Mouse (Mus musculus): Measurements from ENCODE around the gene Arl16.
"Not testable (repeated sequence)": the region's sequence is repeated elsewhere in the genome, so short reads cannot be mapped to it uniquely, and the experiment has no call there.

The Arl16 gene

DNA sequence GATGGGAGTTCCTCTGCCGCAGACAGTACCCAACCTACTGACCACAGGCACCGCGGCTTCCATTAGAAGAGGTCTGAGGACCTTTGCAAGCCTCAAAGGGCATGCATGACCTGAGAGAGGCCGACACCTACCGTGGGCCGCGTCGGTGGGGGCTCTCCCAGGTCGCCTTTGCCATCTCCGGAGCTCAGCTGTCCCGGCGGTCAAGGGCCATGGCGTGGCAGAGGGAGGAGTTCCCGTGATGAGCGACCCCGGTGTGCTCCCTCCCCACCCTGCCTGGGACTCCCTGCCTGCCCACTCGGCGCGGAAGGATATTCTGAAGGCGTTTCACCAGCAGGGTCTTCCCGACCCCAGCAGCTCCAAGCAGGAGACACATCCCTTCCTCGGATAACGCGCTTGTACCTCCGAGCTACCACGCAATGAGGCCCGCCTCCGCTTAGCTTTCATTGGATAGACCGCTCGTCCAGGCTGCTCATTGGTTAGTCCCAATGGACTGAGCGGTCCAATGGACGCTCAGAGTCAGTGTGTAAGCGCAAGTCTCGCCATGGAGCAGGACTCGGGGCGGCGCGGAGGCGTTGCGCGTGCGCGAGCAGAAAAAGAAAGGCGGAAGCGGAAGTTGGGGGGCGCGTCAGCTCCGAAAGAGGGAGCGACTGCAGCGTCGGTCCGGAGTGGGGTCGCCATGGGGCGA, at the start of gene Arl16:
Gene Arl16 (minus strand): TSS at position 557 of the 685 bp plus-strand sequence.
- DNase-seq, result peak; percentile 93 to 96

DNA sequence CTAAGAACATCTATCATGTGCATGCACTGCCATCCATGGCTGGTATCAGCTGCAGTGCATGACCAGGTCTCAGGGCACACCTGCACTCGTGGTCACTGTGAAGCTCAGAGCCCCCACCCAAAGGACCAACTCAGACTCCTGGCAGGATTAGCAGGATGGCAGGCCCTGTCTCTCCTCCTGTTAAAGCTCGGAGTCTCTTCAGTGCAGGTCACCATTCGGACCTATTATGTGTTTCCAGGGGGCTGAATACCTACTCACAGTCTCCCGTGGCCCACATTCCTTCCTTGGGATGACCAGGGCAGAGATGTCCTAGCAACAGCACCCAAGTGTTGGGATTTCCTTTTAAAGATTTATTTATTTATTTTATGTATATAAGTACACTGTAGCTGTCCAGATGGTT, 49.7 kb upstream of the Arl16 start:
- no peak for DNase-seq

DNA sequence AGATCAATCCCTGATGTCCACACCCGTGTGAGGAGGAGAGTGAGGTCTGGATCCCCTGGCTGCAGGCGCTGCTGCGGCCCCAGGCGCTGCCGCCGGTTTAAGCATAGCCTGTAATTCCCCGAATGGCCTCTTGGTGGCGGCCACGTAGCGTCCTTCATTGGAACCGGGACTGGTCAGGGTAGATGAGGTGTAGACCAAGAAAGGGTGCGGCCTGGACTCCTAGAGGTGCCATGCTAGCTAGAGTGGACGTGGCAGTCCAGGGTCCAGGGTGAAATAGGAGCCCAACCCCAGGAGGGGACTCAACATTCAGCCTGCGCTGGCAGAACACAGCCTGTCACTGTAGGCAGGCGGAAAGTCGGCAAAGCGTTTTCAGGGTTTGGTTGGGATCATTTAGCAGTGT, 48.2 kb upstream of the Arl16 start:
- DNase-seq, result peak; percentile 90 to 95

DNA sequence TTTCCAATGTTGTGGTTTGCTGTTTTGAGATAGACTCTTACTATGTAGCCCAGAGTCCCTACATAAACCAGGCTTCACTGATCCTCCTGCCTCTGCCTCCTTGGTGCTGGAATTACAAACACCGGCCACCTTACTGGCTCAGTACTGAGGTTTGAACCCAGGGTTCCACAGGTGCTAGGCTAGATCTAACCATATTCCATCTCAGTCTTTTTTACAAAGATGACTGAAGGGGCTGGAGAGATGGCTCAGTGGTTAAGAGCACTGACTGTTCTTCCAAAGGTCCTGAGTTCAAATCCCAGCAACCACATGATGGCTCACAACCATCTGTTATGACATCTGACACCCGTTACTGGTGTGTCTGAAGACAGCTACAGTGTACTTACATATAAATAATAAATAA, 46.9 kb upstream of the Arl16 start:
- DNase-seq, result not testable (repeated sequence)

DNA sequence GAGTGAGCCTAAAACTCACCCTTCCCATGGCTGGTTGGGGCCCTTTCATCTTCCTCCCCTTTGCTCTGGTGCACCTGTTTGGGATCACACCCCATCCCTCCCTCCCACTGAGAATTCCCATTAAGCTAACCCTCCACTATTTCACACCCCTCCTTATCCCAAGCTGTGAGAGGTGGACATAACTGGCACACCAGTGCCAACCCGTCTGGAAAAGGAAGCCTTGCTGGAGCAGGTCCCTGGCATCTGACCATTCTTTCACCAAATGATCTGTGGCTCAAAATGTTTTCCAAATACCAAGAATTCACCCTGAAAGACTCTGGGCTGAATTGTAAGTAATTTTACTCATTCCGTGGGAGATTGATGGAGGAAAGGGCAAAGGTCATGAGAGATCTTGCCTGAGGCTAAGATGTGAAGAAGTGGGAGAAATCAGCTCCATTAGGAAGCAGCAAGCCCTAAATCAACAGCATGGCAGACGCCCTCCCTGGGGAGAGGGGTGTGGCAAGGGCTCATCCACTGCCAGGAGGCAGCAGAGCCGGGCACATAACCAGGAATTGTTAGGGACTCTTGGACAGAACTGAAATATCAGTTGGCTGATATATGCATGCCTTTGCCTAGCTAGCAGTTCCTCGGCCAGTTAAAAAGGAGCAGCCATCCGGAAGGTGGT, 45.5 kb upstream of the Arl16 start:
- DNase-seq, result peak; percentile 65 to 67

DNA sequence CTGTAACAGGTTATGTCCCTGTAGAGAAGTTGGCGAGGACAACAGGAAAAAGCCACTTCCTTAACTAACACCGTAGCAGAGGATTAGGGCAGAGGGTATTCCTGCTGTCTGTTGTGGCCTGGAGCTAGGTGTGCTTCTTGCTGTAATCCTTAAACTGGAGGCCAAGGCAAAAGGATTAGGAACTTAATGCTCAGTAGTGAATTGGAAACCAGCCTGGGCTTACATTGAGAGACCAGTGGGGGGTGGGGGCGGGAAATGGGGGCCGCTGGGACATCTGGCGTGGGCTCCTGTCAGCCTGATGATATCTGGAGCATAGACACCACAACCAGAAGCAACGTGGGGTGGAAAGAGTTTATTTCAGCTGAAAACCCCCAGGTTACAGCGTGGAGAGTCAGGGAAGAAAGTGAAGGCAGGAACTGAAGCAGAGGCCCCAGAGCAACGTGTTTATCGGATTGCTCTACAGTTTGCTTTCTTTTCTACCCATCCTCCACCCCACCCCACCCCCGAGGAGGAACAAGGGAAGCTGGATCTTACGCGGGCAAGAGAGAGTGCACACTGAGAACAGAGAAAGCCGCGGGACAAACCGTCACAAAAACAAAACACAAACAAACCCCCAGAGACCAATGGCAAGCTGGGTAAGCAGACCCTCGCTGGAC, 43.1 kb upstream of the Arl16 start:
- DNase-seq, result no peak

DNA sequence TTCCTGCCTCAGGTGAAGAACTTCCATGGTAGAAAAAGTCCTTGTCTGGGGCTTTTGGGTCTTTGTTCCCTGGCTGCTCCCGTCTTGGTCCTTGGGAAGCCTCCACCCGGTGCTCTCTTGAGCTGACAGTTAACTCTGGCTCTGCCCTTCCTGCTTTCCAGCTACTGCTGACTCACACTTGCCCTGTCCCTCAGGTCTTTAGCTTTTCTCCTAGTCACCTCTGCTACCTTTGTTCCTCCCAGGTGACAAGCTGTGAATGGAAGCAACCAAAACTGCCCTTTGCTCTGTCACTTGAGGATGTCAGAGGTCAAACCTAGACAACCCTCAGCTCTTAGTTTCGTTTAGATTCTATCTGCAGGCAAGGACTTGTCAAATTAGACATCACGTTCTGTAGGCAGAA, 42.5 kb upstream of the Arl16 start:
- DNase-seq, result no peak

DNA sequence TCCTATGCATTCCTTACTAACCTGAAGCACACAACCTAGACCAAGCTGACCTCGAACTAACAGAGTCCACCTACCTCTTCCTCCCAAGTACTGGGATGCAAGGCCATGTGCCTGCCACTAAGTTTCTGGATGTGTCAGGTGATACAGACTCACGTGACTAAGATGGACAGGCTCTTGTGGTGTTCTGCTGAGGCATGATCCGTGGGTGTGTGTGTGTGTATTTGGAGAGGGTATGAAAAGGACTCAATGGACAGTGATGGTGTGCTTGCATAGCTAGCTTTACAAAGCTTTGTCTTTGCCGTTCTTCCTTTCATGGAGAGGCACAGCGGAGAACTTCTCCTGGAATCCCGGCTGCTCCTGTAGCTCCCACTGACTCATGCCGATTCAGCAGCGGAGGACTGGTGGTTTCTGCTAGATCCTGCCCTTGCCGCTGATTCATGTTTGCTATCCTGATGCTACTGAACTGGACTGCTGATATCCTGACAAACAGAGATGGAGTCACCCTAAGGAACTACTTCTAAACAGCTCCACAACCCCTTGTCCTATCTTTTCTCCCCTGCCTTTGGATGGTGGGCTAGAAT, 41.0 kb upstream of the Arl16 start:
- no peak for DNase-seq

DNA sequence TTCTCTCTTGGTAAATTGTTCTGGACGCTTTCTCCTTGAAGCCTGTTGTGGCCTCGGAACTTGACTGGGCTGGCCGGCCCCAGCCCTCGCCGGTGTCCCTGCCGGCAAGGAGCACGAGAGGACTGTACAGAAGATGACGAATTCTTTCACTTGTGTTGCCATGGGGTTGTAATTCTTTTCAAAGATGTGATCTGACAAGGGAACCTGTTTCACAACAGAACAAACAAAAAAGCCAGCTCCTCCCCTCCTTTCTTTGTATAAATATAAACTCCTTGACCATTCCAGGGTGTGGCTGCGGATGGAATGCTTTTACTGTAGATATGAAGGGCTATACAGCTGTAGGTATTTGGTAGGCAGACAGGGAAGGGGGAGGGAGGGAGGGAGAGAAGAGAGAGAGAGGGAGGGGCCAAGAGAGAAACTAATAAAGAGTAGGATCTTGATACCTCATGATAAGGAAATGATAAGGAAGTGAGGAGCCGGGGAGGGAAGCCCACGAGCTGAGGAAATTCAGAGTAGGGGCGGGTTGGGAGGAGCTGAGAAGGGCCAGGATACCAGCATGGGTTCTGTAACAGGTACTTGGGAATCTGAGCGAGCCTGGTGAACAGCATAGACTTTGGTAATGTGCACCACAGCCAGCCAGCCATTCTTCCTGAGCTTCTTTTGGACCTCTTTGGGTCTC, 40.3 kb upstream of the Arl16 start:
- no peak for DNase-seq

DNA sequence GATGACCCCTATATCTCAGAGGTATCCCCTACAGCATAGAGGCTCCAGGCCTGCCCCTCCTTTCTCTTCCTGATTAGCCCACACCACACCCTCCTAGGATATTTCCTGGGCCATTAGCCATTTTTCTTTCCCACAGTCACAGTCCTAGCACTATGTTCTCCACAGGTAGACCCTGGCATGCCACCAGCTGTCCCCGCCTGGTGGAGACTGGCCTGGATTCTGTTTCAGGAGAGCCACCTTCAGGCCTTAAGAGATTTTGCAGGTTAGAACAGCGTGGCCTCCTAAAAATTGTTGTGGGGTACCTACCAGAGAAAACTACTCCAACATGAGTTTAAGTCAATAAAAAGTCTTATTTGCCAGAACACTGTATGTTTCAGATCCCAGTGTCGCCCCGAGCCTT, 39.5 kb upstream of the Arl16 start:
- peak; percentile 49 to 52 for DNase-seq

DNA sequence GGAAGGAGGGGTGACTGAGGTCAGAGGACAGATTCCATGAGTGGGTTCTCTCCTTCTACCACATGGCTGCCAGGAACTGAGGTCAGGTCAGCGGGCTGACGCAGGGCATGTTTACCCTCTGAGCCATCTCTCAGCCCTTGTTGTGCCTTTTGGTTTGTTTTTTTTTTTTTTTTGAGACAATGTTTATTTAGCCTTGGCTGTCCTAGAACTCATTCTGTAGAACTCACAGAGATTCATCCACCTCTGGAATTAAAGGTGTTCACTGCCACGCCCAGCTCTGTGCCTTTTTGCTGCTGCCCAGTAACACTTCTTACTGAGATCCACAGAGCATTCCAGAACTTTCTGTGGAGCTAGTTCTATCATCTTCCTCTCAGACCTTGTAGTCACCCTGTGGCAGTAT, 38.3 kb upstream of the Arl16 start:
- no peak for DNase-seq

DNA sequence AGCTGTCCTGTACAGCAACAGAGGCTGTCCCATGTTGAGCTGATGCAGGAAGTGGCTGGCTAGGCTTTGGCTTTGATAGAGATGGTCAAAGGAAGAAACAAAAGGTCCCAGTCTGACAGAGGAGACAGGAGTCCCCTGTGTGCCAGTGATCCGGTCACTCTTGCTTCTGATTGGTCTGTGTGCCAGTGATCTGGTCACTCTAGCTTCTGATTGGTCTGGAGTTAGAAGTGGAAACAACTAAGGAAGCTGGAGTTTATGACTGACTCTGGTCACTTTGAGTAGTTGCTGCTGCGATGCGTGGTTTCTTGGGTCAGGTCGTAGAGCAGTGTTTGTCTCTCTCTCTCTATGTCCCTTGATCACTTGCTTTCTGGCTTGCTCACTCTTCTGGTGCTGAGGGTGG, 34.3 kb upstream of the Arl16 start:
- no peak for DNase-seq

DNA sequence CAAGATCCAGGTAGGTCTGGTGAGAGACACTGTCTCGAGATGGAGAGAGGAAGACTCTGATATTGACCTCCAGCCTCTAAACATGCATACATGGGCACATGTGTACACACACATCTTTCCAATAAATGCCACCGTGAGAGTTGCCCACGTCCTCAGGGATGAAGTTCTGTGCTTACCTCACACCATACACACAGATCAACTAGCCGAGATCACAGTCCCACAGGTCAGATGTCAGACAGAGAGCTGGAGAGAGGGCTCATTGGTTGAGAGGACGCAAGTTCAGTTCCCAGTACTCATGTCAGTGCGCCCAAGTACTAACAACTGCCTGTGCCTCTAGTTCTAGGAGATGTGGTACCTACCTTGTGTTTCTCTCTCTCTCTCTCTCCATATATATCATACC, 33.6 kb upstream of the Arl16 start:
- no peak for DNase-seq

DNA sequence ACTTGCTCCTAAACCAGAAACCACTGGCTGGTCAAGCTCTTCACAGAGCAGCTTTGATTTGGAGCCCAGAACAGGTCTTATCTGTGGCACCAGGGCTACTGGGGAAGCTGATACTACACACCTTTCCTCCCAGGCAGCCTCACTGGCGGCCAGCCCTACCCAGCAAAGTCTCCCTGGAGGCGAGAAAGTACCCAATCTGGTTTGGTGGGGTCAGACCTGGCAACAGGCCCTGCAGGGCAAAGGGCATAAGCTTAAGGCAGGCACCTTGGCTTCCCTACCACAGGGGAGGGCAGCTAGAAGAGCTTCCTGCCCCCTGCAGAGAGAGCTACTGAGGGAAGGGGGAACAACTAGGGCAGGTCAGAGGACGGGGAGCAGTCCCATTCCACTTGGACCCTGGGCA, 33.0 kb upstream of the Arl16 start:
- no peak for DNase-seq

DNA sequence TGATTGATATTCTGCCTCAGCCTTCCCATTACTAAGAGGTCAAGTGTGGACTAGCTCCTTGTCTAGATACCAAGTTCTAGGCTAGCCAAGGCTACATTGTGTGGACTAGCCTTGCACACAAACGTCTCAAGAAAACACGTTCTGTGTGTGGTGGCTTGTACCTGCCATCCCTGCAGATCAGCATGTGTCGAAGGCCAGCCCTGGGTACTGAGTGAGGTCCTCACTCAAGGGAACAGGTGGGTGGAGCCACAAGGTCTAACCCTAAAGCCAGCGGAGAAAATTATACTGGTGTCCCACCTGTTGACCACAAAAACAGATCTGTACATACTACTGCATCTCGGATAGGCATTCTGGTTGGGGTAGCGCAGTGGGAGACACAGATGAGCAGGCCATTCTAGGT, 32.5 kb upstream of the Arl16 start:
- DNase-seq, result no peak

DNA sequence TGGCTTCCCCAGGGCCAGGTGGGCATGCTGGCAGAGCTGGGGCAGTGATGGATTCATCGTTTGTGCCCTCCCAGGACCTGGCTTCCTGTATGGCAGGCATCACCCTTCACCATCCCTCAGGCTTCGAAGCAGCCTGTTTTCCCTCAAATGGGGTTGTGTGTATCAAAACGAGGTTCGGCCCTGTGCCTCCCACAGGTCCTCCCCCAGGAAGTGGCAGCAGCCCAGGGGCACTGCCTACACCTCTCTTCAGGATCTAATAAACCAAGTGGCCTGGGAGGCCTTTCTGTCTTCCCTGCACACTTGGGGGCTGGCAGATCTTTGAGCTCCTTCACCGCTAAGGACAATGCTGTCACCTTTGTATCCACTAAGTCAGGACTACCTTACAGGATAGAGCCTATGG, 31.5 kb upstream of the Arl16 start:
- no peak for DNase-seq

DNA sequence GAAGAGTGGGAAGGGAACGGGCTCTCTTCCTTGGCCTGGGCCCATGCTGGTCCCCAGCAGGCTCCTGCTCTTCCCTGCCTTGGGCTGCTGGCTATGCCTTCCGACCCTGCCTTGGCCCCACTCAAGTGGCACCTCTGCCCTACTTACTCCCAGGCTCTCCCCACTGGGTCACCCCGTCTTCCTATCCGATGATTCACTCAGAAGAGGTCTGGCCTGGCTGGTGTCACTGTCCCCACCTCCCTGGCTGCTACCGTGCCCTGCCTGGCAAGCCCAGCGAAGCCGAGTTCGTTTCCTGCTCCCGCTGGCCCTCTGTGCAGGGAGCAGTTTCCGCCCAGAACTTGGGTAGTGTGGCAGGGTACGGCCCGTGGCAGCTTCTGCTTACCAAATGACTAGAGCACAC, 30.8 kb upstream of the Arl16 start:
- DNase-seq, result no peak

DNA sequence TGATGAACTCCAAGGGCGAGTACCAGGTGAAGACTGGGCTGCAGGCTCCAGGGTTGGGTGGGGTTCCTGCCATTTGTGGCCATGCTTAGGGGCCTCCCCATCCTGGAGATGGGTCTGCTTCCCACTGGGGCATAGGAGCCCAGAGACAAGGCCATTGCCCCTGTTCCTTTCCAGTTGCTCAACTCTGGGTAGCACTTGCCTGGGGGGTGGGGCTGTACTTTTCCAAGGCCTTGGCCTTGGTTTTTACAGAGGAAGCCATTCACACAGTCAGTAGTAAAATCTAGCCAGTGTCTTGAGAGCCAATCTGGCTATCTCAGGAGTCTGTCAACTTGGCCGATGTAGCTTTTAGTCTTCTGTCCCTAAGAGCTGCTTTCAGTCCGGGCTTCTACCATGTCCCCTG, 30.0 kb upstream of the Arl16 start:
- DNase-seq, result no peak

DNA sequence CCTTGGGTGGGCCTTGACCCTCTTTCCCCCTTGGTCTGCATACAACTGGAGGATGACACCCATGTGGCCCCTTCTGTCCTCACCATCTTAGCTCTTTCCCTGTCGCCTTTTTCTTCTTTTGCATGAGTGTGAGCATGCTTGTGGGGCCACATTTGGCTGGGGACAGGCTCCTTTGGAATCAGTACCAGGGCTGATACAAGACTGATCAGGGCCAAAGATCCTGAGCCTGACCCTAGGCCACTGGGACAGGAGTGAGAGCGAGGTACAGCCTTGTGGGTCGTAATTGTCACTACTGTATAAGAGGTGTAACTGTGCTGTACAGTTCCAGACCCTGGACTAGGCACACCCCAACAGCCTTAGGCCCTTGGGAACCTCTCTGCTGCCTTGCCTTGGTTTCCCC, 26.5 kb upstream of the Arl16 start:
- DNase-seq, result no peak

DNA sequence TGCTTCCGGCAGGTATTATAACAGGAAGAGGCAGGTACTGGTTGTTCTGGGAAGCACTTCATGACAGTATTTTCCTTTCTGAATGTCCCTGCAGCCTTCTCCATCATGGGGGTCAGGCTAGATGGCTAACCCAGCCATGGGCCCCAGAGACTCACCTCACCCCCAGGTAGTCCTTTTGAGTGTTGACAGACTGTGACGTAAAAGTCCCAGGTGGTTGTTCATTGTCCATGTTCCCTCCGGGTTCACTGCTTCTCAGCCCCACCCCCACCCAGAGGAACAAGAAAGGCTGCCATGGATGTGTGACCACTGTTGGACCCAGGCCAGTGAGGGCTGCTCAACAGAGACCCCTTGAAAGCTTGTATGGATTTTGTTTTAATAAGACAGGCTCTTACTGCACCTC, 25.9 kb upstream of the Arl16 start:
- DNase-seq, result no peak

DNA sequence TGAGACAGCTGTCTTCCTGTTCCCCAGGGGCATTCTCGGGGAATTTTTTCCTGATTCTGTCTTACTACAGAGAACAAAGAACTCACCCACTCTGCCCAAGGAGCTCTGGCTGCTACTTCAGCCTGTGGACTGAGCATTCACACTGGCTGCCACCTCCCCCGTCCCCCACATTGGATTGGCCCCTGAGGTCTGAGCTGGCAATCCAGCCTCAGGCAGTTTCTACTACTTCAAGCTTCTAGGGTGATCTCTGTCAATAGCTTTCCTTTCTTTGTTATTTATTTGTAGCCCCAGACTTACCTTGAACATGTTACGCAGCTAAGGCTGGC, 25.4 kb upstream of the Arl16 start:
- DNase-seq, result no peak

DNA sequence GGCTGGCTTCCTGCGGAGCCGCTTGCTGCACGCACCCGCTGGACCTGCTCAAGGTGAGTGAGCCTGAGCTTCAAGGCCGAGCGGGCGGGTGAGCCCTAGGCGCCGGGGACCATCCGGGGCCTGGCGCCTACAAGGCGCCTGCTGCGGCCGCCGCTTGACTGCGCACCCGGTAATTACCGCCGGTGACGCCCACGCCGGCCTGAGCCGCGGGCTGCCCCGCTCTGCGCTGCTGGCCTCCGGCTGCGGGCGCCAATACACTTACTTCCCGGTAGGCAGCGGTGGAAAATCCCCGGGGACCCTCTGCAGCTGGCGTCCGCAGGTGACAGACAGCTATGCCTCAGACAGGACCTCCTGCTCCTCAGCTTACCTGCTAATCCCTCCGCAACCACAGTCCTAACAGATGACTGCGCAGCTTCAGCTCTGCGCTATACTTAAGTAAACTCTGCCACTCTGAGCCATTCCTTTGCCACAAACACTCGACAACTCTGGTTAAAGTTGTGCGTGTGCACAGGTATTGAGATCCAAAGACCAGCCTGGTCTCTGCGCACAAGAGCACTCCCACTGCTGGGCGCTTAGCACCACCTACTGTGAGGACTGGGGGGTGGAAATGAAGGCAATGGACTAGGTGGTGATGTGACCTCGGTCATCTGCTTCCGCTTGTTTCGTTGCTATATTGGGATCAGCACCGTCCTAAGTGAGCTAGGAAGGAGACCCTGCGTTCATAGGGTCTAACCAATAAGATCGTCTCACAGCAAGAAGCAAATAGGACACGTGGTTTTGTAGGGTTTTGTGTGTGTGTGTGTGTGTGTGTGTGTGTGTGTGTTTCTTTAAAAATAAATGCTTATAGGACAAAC, 24.8 kb upstream of the Arl16 start:
- DNase-seq, result no peak
